Mouse (Mus musculus): Measurements from ENCODE around the gene Gm28042.
A peak's percentile ranks its signal among the peaks of the same experiment; 100 is the strongest.

The Gm28042 gene

DNA sequence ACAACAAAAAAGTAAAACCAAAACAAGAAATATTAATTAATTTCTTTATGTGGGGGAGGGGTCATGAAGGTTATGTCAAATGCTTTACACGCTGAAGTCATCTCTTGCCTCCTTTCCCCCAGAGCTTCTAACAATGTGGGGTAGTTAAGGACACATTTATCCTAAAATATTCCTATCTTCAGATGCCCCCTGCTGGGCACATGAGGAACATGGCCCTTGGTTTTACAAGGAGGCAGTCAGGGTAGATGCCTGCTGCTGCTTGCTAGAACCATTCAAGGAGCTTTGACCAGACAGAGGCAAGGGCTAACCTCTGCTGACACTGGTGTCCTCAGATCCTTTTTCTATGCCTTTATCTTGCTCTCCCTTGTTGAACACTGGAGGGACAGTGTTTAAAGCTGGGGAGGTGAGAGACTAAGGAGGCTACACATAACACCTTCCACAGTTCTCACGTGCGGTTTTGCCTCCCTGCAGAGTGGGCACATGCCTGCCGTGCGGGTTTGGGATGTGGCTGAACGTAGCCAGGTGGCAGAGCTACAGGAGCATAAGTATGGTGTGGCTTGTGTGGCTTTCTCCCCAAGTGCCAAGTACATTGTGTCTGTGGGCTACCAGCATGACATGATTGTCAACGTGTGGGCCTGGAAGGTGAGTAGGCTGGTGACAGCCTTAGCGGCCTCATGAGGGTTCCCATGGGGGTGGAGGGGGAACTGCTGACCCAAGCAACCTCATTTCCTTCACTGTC is 15.7 kb upstream of the Gm28042 start:
- peak; percentile 29 to 59 for DNase-seq (ENCODE audit: low spot score in 2 of 2)

DNA sequence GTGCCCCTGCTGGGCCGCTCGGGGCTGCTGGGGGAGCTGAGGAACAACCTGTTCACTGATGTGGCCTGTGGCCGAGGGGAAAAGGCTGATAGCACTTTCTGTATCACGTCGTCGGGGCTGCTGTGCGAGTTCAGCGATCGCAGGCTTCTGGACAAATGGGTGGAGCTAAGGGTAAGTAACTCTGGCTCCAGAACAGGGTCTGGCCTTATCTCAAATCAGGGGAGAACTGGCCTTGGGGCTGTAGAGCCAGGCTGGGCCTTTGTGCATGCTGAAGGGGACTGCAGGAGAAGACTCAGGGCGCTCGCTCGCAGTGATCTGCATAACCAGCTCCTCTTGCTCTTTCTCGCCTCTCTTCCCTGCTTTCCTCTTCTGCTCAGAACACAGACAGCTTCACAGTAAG is 14.4 kb upstream of the Gm28042 start:
- DNase-seq (ENCODE audit: low spot score in 2 of 2): no peak

DNA sequence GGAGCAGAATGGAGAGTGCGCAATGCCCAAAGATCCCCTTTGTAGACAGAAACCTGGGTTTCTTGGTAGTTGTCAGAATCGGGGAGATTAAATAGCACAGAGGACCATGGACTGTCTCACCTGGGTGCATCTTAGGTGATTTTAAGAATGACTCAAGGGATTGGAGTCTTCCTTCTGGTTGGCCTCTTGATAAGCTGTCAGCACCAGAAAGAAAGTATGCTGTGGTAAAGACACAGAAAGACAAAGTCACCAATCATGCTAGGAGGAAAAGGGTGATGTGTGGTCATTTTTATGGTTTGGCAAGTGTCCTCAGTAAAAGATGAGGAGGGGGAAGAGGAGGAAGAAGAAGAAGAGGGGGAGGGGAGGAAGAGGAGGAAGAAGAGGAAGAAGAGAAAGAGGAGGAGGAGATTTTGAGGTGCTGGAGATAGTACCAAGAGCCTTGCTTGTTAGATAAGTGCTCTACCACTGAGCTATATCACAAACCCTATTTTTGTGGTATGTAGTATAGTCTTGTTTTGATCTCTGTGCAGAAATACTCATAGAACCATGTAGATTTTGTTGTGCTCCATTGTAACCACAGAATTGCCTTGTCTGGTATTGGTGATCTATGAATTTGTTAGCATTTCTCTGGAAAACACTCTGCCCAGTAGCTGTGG is 13.3 kb upstream of the Gm28042 start:
- no peak for DNase-seq (ENCODE audit: low spot score in 2 of 2)

DNA sequence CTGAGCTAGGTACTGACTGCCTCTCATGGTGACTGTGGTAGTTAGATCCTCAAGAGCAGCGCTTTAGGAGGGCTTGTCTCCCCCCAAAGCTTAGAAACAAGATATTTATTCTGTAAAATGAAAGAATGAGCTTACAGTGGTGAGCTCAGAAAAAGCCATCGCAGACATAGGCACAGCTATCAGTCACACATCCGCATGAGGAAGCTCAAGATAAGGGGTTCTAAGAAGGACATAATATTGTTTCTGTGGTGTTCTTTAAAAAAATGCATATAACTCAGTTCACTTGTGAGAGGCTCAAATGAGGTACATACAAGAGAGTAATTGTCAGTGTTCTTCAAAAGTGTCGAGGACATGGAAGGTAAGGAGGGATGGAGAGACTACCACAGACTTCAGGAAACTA is 11.4 kb upstream of the Gm28042 start:
- no peak for DNase-seq (ENCODE audit: low spot score in 2 of 2)

DNA sequence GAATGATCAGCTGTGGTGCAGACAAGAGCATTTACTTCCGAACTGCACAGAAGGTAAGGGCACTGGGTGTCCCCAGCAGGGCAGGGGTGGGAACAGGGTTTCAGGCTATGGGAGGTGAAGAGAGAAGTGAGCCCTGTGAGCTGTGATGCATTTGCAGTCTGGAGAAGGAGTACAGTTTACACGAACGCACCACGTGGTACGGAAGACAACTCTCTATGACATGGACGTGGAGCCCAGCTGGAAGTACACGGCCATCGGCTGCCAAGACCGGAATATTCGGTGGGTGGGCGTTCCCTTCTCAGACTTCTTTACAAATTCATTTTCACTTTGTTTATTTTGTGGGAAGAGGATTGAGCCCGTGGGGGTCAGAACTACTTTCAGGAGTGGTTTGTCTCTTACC is 9.7 kb upstream of the Gm28042 start:
- DNase-seq (ENCODE audit: low spot score in 2 of 2): no peak

DNA sequence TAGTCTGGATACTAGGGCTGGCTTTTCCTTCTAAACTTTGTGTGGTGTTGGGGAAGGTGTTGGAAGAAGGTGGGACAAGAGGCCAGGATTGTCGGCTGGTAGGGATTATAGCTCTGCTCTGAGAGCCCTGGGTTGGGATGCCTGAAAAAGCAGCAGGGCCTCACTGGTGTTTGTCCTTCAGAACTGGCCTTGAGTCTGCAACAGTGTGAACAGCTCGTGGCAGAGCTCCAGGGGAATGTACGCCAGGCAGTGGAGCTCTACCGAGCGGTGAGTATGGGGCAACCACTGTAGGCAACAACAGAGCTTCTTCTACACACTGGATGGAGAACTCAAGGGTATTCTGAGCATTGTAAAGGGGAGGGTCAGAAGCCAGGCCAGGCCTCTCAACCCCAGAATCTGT is 3.0 kb upstream of the Gm28042 start:
- peak in 1 of 2 experiments; percentile 38 for DNase-seq (ENCODE audit: low spot score in 2 of 2)

DNA sequence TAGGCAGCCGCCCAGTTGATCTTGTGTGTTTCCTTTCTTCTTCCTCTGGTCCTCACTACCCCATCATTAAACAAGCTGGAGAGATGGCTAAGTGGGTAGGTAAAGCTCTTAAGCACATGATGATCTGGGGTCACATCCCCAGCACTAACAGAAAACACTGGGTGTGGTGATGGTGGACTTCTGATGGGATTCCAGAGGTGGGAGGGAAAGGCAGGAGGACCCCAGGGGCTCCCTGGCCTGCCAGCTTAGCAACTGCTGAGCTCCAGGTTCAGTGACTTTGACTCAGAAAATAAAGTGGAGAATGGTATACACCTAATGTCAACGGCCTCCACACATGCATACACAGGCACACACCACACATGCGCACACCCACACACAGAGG is 648 bp downstream of the Gm28042 start:
- DNase-seq (ENCODE audit: low spot score in 2 of 2): no peak

DNA sequence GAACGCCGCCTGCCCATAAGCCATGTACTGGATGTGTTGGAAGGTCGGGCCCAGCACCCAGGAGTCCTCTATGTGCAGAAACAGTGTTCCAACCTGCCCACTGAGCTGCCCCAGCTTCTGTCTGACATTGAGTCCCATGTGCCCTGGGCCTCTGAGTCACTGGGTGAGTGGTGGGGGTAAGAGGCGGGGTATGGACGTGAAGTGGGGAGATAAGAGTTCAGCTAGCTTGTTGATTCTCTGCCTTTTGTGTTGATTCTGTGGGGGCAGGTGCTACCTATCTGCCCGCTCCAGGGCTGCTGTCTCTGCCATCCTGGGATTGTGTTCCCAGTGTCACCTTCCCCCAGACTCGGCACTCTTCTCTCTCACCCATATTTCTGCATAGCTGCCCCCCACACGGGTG is 3.1 kb downstream of the Gm28042 start:
- DNase-seq (ENCODE audit: low spot score in 2 of 2): no peak

DNA sequence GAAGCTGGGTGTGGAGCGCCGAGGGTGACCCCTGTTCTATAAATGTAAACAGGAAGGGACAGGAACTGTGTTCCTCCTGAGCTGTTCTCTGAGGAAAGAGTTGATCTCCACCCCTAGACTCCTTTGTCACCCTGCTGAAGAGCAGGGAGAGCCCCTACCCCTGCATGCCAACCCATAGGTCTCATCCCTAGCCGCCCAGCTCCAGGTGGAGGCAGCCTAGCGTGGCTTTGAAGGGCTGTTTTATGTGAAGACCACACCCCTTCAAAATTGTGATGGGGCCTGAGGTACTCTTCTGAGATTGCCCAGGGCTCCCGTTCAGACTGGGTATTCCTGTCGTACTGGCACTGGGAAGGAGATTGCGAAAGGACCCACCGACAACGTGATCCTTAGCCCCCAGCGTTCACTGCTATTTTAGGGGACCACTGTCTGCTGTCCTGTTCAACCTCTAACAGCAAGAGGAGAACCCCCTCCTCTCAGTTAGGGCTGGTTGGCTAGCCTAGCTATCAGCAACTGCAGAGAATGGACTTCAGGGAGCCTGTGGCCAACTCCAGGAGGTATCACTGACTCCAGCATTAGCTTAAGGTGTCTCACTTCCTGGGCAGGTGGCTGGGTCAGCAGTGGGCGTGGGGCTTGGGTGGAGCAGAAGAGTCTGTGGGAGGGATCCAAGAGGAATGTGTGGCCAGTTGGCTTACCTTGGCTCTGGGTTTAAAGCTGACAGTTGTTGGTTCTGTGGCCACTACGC is 5.6 kb downstream of the Gm28042 start, which contains the start of gene Pla2g4b:
TSS of gene Pla2g4b (plus strand) at position 692 of the 742 bp plus-strand sequence.
- DNase-seq (ENCODE audit: low spot score in 2 of 2): no peak

DNA sequence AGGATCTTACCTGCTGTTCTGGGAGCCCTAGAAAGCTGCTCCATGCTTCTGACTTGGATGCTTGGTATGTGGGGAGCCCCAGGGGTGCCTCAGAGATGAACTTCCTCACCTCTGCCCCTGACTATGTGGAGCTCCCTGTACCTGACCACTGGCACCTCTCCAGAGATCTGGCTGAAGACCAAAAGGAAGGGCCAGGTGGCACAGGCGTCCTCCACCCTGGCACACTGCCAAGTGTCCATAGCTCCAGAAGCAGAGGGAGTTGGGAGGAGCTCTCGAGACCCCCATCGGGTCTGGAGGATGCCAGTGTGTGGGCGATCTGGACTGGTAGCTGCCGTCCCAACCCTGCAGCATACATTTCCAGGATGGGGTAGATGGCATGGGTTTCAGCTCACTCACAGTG is 6.4 kb downstream of the Gm28042 start:
- DNase-seq (ENCODE audit: low spot score in 2 of 2): no peak

DNA sequence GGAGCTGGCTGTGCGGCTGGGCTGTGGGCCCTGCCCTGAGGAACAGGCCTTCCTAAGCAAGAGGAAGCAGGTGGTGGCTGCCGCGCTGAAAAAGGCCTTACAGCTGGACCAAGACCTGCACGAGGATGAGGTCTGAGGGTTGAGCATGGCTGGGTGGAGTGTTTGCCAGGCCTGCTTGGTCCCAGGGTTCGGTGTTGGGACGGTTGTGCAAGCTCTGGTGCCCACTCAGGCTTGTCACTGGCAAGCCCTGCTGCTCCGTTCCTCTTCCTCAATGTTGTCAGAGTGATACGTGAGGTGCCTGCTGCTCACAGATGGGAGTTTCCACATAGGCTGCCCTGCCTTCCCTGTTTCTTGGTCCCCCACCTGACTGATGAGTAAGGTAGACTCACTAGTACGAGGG is 10.5 kb downstream of the Gm28042 start:
- DNase-seq (ENCODE audit: low spot score in 2 of 2): no peak

DNA sequence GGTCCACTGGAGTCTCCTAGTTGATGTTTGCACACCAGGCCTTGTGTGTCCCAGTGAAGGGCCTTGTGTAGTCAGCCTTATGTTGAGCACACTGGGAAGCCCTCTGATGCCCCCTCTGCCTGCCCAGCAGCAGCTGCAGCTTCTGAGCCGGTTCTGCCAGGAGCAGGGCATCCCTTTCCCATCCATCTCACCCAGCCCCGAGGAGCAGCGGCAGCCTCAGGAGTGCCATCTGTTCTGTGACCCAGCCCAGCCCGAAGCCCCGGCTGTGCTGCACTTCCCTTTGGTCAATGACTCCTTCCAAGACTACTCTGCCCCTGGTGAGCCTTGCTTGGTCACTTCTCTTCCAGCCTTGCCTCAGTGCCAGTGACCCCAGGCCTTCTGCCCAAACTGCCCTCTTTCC is 13.7 kb downstream of the Gm28042 start:
- no peak for DNase-seq (ENCODE audit: low spot score in 2 of 2)

DNA sequence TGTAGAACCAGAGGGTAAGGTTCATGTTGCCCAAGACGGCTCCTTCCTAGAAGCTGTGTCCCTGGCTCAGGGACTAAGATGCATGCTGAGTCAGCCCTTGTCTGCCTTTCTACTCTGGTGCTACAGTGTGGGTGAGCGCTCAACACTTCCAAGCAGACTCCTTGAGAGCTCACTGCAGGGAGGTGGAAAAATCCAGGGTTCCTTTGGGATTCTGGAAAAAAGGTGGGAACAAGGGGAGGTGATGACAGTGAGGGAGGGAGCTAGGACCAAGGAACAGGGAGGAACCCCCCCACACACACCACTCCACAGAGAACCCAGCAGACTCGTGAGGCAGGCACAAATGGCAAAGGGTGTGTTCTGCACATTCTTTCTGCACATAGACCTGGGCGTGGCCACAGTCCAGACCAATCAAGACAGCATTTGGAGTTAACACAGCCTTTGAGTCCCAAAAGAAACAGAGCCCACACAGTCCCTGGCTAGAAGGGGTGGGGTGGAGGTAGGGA is 16.9 kb downstream of the Gm28042 start:
- DNase-seq (ENCODE audit: low spot score in 2 of 2): peak in 1 of 2 experiments; percentile 26

DNA sequence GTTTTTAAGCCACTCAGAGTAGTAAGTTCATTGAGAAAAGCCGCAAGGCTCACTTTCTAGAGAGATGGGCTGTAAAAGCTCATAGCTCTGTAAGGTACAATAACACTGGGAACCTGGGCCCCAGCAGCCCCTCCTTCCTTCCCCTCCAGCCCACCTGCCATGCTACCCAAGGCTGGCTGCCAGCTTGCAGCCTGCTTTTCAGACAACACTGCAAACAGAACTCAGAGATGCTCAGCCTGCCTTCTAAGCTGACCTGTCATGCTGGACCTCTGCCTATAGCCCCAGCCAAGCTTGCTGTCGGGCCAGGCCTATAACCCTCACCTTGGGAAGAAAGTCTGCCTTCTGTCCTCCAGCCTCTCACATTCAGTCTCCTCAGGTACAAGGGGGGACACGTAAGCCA is 17.4 kb downstream of the Gm28042 start:
- DNase-seq (ENCODE audit: low spot score in 2 of 2): no peak

DNA sequence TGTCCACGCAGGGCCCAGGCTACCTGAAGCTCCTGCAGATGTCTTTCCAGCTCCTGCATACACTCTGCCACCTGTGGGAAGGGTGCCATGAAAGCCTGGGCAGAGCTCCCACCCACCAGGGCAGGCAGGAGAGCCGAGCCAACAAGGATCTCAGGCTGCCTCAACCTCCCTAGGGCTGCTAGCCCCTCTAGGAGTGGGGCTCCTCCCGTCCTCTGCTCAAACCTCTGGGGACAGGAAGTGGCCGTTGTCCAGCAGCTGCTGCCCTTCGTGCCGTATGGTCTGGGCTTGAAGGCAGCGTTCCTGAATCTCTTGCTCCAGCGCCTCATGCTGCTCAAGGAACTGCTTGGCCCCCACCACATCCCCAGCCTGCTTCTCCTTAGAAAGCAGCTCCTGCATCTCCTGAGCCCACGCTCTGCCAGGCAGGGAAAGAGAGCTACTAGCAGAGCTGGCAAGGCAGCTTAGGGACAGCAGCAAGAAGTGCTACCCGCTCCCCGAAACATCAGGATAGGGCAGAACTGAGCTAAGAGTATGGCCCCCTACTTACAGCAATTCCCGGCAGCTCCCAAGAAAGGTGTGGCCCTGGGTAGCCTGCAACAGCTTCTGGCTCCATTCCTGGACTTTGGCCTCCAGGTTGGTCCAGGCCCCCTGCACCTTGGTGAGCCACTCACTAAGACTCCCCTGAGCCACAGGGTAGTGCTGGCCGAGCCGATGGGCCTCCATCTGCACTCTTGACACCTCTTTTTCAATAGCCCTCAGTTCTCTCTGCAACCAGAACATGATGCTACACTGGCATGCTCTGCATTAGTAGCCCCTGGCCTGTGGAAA is 19.4 kb downstream of the Gm28042 start:
- no peak for DNase-seq (ENCODE audit: low spot score in 2 of 2)

DNA sequence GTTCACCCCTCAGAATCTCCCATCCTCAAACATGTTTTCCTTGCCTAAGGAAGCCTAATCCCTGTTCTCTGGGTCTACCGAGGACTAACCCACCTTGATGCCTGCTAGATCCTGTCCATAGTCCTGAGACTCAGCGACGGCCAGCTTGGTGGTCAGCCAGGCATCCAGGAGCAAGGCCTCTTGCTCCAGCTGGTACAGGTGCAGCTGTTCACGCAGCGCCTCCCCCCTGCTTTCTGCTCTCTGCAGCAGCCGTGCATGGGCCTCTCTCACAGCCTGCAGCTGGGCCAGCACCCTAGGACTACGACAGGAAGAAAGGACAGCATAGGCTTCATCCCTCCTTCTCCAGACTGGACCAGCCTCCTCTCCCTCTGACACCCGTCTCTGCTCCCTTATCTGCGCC is 20.9 kb downstream of the Gm28042 start:
- DNase-seq (ENCODE audit: low spot score in 2 of 2): no peak

DNA sequence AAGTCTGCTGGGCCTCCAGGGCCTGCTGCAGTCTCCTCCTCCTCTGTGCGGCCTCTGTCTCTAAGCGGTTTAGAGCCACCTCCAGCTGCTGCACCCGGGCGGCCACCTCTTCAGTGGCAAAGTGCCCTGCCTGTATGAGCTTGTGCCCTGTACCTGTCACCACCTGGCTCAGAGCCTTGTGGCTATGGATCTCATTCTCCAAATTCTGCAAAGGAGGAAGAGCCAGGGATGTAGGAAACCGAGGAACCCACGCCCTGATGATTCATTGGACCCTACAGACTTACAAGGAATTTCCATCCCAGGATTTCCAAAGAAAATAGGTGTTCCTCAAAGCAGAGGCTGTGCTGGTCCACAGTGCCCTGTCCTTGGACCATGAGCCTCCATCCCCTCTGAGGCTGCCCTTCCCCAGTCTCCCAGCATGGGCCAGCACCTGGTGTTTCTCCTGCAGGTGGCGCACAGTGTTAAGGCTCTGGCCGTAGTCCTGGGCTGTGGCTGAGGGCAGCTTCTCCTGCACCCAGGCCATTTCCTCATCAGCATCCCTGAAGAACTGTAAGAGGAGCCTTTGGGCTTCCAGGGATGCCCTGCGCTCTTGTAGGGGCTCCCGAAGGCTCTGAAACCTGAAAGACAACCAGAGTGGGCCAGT is 22.5 kb downstream of the Gm28042 start:
- DNase-seq (ENCODE audit: low spot score in 2 of 2): peak; percentile 46 to 70

DNA sequence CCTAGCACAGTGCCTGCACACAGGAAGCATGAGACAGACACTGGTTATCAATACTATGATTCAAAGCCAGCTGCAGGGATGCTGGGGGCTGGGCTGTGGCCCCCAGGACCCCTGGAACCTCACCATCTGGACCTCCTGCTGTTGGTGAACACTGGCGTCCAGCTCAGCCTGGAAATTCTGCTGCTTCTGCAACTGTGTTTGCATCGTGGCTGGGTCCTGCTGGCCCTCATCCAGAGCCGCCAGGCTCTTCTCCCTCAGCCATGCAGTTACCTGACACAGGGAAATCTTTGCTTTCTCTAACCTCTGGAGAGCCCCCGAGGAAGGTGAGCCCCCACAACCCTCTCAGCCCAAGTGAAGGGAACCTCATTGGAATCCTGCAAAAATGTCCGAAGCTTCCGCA is 24.1 kb downstream of the Gm28042 start:
- DNase-seq (ENCODE audit: low spot score in 2 of 2): no peak

DNA sequence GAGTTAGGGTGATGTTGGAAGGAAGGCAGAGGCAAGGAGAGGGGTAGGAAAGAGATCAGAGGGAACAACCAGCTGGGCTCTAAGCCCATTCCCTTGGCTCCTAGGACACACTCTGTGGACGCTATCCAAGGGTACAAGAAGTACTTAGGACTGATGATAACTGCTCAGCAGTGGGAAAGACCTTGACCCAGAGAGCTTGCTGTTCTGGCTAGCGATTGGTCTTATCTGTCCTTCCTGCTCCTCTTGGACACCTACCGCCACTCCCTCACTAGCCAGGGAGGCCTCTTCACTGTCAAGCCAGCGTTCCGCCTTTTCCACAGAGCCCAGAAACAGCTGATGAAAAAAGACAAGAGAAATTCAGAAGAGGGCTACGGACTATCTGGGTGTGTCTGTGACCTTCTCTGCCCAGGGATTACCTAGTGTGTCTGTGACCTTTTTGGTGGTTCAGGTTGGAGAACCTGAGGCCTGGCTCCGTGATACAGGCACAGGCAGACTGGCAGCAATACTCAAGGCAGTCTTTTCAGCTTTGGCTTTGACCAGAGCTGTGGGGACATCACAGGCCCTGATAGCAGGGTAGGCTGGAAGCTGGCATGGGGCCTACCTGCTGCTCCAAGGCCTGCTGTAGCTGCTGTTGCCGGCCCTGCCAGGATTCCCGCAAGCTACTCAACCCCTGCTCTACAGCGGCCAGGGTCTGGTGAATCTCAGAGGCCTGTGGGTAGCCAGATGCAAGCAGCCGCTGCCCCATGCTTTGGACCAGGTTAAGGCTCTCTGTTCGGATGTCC is 27.7 kb downstream of the Gm28042 start:
- DNase-seq (ENCODE audit: low spot score in 2 of 2): peak in 1 of 2 experiments; percentile 38

DNA sequence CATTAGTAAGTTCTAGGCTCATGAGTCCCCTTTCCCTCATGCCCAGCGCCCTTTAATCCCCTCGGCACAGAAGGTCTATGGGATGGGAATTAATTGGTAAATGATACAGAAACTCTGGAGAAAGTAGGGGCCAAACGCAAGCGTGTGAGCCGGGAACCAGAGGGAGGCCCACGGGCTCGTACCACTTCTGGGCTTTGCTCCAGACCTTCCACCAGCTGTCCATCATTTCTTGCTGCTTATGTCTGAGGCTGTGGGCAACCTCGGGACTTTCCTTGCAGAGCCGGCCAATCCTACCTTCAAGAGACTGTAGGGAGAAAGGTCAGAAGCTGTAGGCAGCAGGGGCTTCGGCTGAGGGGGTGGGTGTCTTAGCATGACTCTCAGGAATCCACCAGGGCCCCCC is 28.6 kb downstream of the Gm28042 start:
- no peak for DNase-seq (ENCODE audit: low spot score in 2 of 2)
